Mouse (Mus musculus): ENCODE data around the gene Actr2. TPM values are rescaled to one million over a fixed set of nuclear protein-coding genes. Genes with fewer than 3 reads are reported as not detected.
"Not testable (repeated sequence)": the region's sequence is repeated elsewhere in the genome, so short reads cannot be mapped to it uniquely, and the experiment has no call there.

Actr2 gene
- polyA plus RNA-seq, 2 experiments from 2014 or later = 465 to 556 TPM

GRCm38 (mm10) chr11:20043256-20043655, 69.5 kb downstream of the Actr2 start:
- ATAC-seq = no peak

- ATAC-seq = no peak
Measured at GRCm38 (mm10) chr11:20042106-20042505, 70.6 kb downstream of the Actr2 start.

- no peak for ATAC-seq
Measured at GRCm38 (mm10) chr11:20041164-20041920, 71.4 kb downstream of the Actr2 start.

- ATAC-seq = no peak
Measured at GRCm38 (mm10) chr11:20038723-20039122, 74.0 kb downstream of the Actr2 start.

- no peak for ATAC-seq
Measured at GRCm38 (mm10) chr11:20037739-20038138, 75.0 kb downstream of the Actr2 start.

GRCm38 (mm10) chr11:20035972-20036371, 76.7 kb downstream of the Actr2 start:
- ATAC-seq = no peak

- ATAC-seq = peak; percentile 79
Measured at GRCm38 (mm10) chr11:20035343-20035928, 77.3 kb downstream of the Actr2 start.

GRCm38 (mm10) chr11:20034337-20034947, 78.3 kb downstream of the Actr2 start:
- no peak for ATAC-seq

GRCm38 (mm10) chr11:20033541-20034160, 79.1 kb downstream of the Actr2 start:
- no peak for ATAC-seq

GRCm38 (mm10) chr11:20031536-20031935, 81.2 kb downstream of the Actr2 start:
- no peak for ATAC-seq

- not testable (repeated sequence) for ATAC-seq
Measured at GRCm38 (mm10) chr11:20030973-20031372, 81.7 kb downstream of the Actr2 start.

GRCm38 (mm10) chr11:20029014-20029413, 83.7 kb downstream of the Actr2 start:
- ATAC-seq = no peak

- ATAC-seq = no peak
Measured at GRCm38 (mm10) chr11:20028396-20028795, 84.3 kb downstream of the Actr2 start.

GRCm38 (mm10) chr11:20027719-20028118, 85.0 kb downstream of the Actr2 start:
- no peak for ATAC-seq

GRCm38 (mm10) chr11:20025899-20026298, 86.8 kb downstream of the Actr2 start:
- no peak for ATAC-seq

- no peak for ATAC-seq
Measured at GRCm38 (mm10) chr11:20022911-20023482, 89.7 kb downstream of the Actr2 start.

GRCm38 (mm10) chr11:20022462-20022861, 90.3 kb downstream of the Actr2 start:
- ATAC-seq = no peak

GRCm38 (mm10) chr11:20020720-20021119, 92.0 kb downstream of the Actr2 start:
- no peak for ATAC-seq

- no peak for ATAC-seq
Measured at GRCm38 (mm10) chr11:20018905-20019304, 93.8 kb downstream of the Actr2 start.

GRCm38 (mm10) chr11:20017937-20018336, 94.8 kb downstream of the Actr2 start:
- no peak for ATAC-seq

GRCm38 (mm10) chr11:20013366-20013765, 99.3 kb downstream of the Actr2 start:
- no peak for ATAC-seq

All from activated CD4-positive, CD25-positive, alpha-beta regulatory T cell, adult 4 months (primary cell).